Mouse (Mus musculus) midbrain, embryonic 11.5 days (tissue): ENCODE measurements around the gene Dock11. TPM values are rescaled to one million over a fixed set of nuclear protein-coding genes. Genes with fewer than 3 reads are reported as not detected.

ENCODE experiments used
- ATAC-seq: fragments of 200-750 bp; cut with Nextera tagmentation; 2 replicates; pipeline ENCODE4 v1.8.0; 2017; ENCODE audit warnings: moderate TSS enrichment, moderate library complexity; ENCODE audit not compliant: low FRiP score
- DNase-seq: peaks from one replicate; pipeline ENCODE4 v3.0.0; 2015; ENCODE audit warnings: low spot score; ENCODE audit errors: missing footprints
- H3K27ac ChIP-seq: fragments of 300-500 bp; sonication (generic); 2 replicates; pipeline ENCODE4 v1.5.1; 2014; ENCODE audit warnings: low read depth, low read length
- H3K27me3 ChIP-seq: fragments of 300-500 bp; sonication (generic); 2 replicates; pipeline ENCODE4 v1.6.1; 2014; ENCODE audit warnings: mild to moderate bottlenecking, low read length, moderate library complexity, mixed read lengths; ENCODE audit not compliant: control insufficient read depth, insufficient read depth
- H3K36me3 ChIP-seq: fragments of 300-500 bp; sonication (generic); 2 replicates; pipeline ENCODE4 v1.6.1; 2014; ENCODE audit warnings: mild to moderate bottlenecking, low read length, moderate library complexity, mixed read lengths; ENCODE audit not compliant: control insufficient read depth, insufficient read depth
- H3K4me1 ChIP-seq: fragments of 300-500 bp; sonication (generic); 2 replicates; pipeline ENCODE4 v1.6.1; 2014; ENCODE audit warnings: low read length; ENCODE audit not compliant: control insufficient read depth, insufficient read depth
- H3K4me2 ChIP-seq: fragments of 300-500 bp; sonication (generic); 2 replicates; pipeline ENCODE4 v1.6.1; 2014; ENCODE audit warnings: mild to moderate bottlenecking, moderate library complexity
- H3K4me3 ChIP-seq: fragments of 300-500 bp; sonication (generic); 2 replicates; pipeline ENCODE4 v1.5.1; 2014; ENCODE audit warnings: low read depth, low read length
- H3K9ac ChIP-seq: fragments of 300-500 bp; sonication (generic); 2 replicates; pipeline ENCODE4 v1.6.1; 2014; ENCODE audit warnings: low read length
- H3K9me3 ChIP-seq: fragments of 300-500 bp; sonication (generic); 2 replicates; pipeline ENCODE4 v1.6.1; 2016; ENCODE audit warnings: low read length; ENCODE audit not compliant: control insufficient read depth
- WGBS: fragments of 180-500 bp; shearing (Covaris S2); extraction: QIAGEN DNeasy Blood & Tissue Kit; methylation state at CpG from one replicate; pipeline ENCODE4 v1.1.7; 2014; 5-methylcytosine and 5-hydroxymethylcytosine counted together
- polyA plus RNA-seq: library from polyadenylated mRNA; unstranded; fragments of >200 nt; fragmentation: Nextera tagmentation; extraction: Ambion mirVana; gene quantifications from 2 replicates; pipeline ENCODE4 v1.2.1, GENCODE M21; 2014

Dock11 gene
- polyA plus RNA-seq, 1 experiment from 2014 or later: 24.2 TPM

GRCm38 (mm10) chrX:35904352-35904751 is 15.7 kb downstream of the Dock11 start:
- ATAC-seq: no peak
- Histone ChIP-seq H3K27ac (no peak overlapping the region), H3K36me3 (no peaks in the 10 kb centered on the region), H3K4me3 (no peak overlapping the region), H3K27me3 (no peaks in the 10 kb centered on the region), H3K4me2 (no peak overlapping the region), H3K4me1 (no peaks in the 10 kb centered on the region), H3K9me3 (no peaks in the 10 kb centered on the region), H3K9ac (no peak overlapping the region)
- 76% methylated on average over 7 of the region's 7 CpGs for WGBS
- no peak for DNase-seq

GRCm38 (mm10) chrX:35906696-35907330 is 18.2 kb downstream of the Dock11 start:
- no peak overlapping the region for H3K27ac ChIP-seq
- DNase-seq: no peak
- H3K4me2 ChIP-seq: no peak overlapping the region
- no peaks in the 10 kb centered on the region for H3K36me3 ChIP-seq
- no peak overlapping the region for H3K9ac ChIP-seq
- no peak for ATAC-seq
- no peaks in the 10 kb centered on the region for H3K27me3 ChIP-seq
- H3K9me3 ChIP-seq: no peaks in the 10 kb centered on the region
- no peaks in the 10 kb centered on the region for H3K4me1 ChIP-seq
- H3K4me3 ChIP-seq: no peak overlapping the region
- WGBS: 82% methylated on average over 4 of the region's 4 CpGs

GRCm38 (mm10) chrX:35919558-35919957 is 30.9 kb downstream of the Dock11 start:
- H3K27ac ChIP-seq: no peak overlapping the region
- H3K9me3 ChIP-seq: no peaks in the 10 kb centered on the region
- ATAC-seq (no peak), DNase-seq (no peak)
- no peaks in the 10 kb centered on the region for H3K4me1 ChIP-seq
- H3K4me2 ChIP-seq: no peak overlapping the region
- H3K9ac ChIP-seq: no peak overlapping the region
- H3K4me3 ChIP-seq: no peak overlapping the region
- no peaks in the 10 kb centered on the region for H3K27me3 ChIP-seq
- no peaks in the 10 kb centered on the region for H3K36me3 ChIP-seq
- WGBS: 86% methylated on average over 2 of the region's 2 CpGs

GRCm38 (mm10) chrX:35920096-35920607 is 31.5 kb downstream of the Dock11 start:
- no peak overlapping the region for H3K27ac ChIP-seq
- DNase-seq: no peak
- H3K9ac ChIP-seq: no peak overlapping the region
- no peaks in the 10 kb centered on the region for H3K9me3 ChIP-seq
- ATAC-seq: no peak
- no peaks in the 10 kb centered on the region for H3K36me3 ChIP-seq
- H3K4me2 ChIP-seq: no peak overlapping the region
- H3K27me3 ChIP-seq: no peaks in the 10 kb centered on the region
- no peak overlapping the region for H3K4me3 ChIP-seq
- WGBS: 84% methylated on average over 3 of the region's 3 CpGs
- H3K4me1 ChIP-seq: no peaks in the 10 kb centered on the region

- DNase-seq (no peak), ATAC-seq (no peak)
- no peaks in the 10 kb centered on the region for H3K27me3 ChIP-seq
- H3K27ac ChIP-seq: no peak overlapping the region
- 94% methylated on average over 3 of the region's 3 CpGs for WGBS
- no peaks in the 10 kb centered on the region for H3K4me1 ChIP-seq
- H3K36me3 ChIP-seq: no peaks in the 10 kb centered on the region
- H3K9ac ChIP-seq: no peak overlapping the region
- H3K4me3 ChIP-seq: no peak overlapping the region
- H3K4me2 ChIP-seq: no peak overlapping the region
- no peaks in the 10 kb centered on the region for H3K9me3 ChIP-seq
Measured at GRCm38 (mm10) chrX:35921922-35922321, 33.3 kb downstream of the Dock11 start.

- WGBS: 81% methylated on average over 1 of the region's 1 CpGs
- Histone ChIP-seq H3K36me3 (no peaks in the 10 kb centered on the region), H3K4me3 (no peak overlapping the region), H3K27ac (no peak overlapping the region), H3K27me3 (no peaks in the 10 kb centered on the region), H3K9me3 (no peaks in the 10 kb centered on the region), H3K4me2 (no peak overlapping the region), H3K9ac (no peak overlapping the region), H3K4me1 (no peaks in the 10 kb centered on the region)
- ATAC-seq (no peak), DNase-seq (no peak)
Measured at GRCm38 (mm10) chrX:35924705-35925264, 36.2 kb downstream of the Dock11 start.

- ATAC-seq: no peak
- Histone ChIP-seq H3K4me2 (no peak overlapping the region), H3K9ac (no peak overlapping the region), H3K4me3 (no peak overlapping the region), H3K27ac (no peak overlapping the region), H3K27me3 (no peaks in the 10 kb centered on the region), H3K9me3 (no peaks in the 10 kb centered on the region), H3K36me3 (no peaks in the 10 kb centered on the region), H3K4me1 (no peaks in the 10 kb centered on the region)
- WGBS: 85% methylated on average over 9 of the region's 9 CpGs
- DNase-seq: no peak
Measured at GRCm38 (mm10) chrX:35930094-35930933, 41.7 kb downstream of the Dock11 start.

- Histone ChIP-seq H3K27ac (no peak overlapping the region), H3K4me2 (no peak overlapping the region), H3K4me1 (no peaks in the 10 kb centered on the region), H3K27me3 (no peaks in the 10 kb centered on the region), H3K36me3 (no peaks in the 10 kb centered on the region), H3K9me3 (no peaks in the 10 kb centered on the region), H3K9ac (no peak overlapping the region), H3K4me3 (no peak overlapping the region)
- DNase-seq: no peak
- WGBS: 80% methylated on average over 3 of the region's 3 CpGs
- ATAC-seq: no peak
Measured at GRCm38 (mm10) chrX:35930934-35931406, 42.3 kb downstream of the Dock11 start.

GRCm38 (mm10) chrX:35931945-35932344 is 43.3 kb downstream of the Dock11 start:
- H3K36me3 ChIP-seq: no peaks in the 10 kb centered on the region
- no peak overlapping the region for H3K9ac ChIP-seq
- no peaks in the 10 kb centered on the region for H3K27me3 ChIP-seq
- no peak overlapping the region for H3K27ac ChIP-seq
- H3K4me1 ChIP-seq: no peaks in the 10 kb centered on the region
- ATAC-seq: no peak
- no peak overlapping the region for H3K4me3 ChIP-seq
- H3K9me3 ChIP-seq: no peaks in the 10 kb centered on the region
- no peak overlapping the region for H3K4me2 ChIP-seq
- WGBS: 61% methylated on average over 1 of the region's 1 CpGs
- DNase-seq: no peak
